Mouse (Mus musculus): ENCODE results near the gene Csnk1g1. TPM values are rescaled to one million over a fixed set of nuclear protein-coding genes. Genes with fewer than 3 reads are reported as not detected.

The Csnk1g1 gene
- total and polyA plus RNA-seq, 2 experiments = 1.6 to 5.3 TPM

DNA sequence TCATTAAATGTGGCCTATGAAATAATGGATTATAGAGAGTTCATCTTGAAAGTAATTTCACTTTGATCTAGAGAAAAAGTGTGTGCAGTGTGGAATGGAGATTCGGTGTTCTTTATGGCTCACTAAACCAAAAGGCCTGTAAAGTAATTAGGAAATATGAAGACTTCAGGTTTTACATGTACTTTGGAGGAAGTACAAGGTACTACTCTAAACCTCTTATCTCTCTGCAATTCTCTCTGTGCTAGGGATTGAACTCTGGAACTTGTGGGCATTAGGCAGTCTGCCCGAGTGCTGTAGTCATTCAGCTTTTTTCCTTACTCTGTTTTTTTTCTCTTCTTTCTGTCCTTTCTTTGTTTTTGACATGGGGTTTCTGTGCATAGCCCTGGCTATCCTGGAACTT, 11.7 kb upstream of the Csnk1g1 start:
- WGBS = 79% methylated on average over 2 of the region's 2 CpGs
- no peak for TF ChIP-seq POLR2A (IDR thresholded peaks at IDR 0.05; ENCODE audit: extremely low read depth, insufficient read depth, low read length)
- TF ChIP-seq CTCF (IDR thresholded peaks at IDR 0.05; ENCODE audit: low read depth, low read length) = no peak
- Histone ChIP-seq H3K27me3 (ENCODE audit: control insufficient read depth, insufficient read depth, low read length) (no peaks in the 10 kb centered on the region), H3K4me1 (ENCODE audit: control insufficient read depth, insufficient read depth, low read length) (no peaks in the 10 kb centered on the region), H3K27ac (replicated peaks; ENCODE audit: insufficient read depth, low read depth, low read length) (no peak overlapping the region), H3K4me3 (ENCODE audit: insufficient read depth, low read depth, low read length) (no peak overlapping the region), H3K79me2 (ENCODE audit: control insufficient read depth, insufficient read depth, low read length) (no peaks in the 10 kb centered on the region), H3K36me3 (ENCODE audit: control insufficient read depth, insufficient read depth, low read length) (no peaks in the 10 kb centered on the region), H3K9ac (ENCODE audit: low read depth, low read length) (no peak overlapping the region)
- DNase-seq (ENCODE audit: extremely low read depth, low read depth, low spot score) = peak; percentile 30

GRCm38 (mm10) chr9:65902879-65903278, 5.8 kb upstream of the Csnk1g1 start:
- DNase-seq (ENCODE audit: extremely low read depth, low read depth, low spot score) = no peak
- Histone ChIP-seq H3K4me3 (ENCODE audit: insufficient read depth, low read depth, low read length) (no peak overlapping the region), H3K9ac (ENCODE audit: low read depth, low read length) (no peak overlapping the region), H3K4me1 (ENCODE audit: control insufficient read depth, insufficient read depth, low read length) (peaks cover 1% of the 10 kb centered on the region; the same call in 1 of the 2 replicates), H3K27ac (replicated peaks; ENCODE audit: insufficient read depth, low read depth, low read length) (no peak overlapping the region), H3K79me2 (ENCODE audit: control insufficient read depth, insufficient read depth, low read length) (no peaks in the 10 kb centered on the region), H3K27me3 (ENCODE audit: control insufficient read depth, insufficient read depth, low read length) (no peaks in the 10 kb centered on the region), H3K36me3 (ENCODE audit: control insufficient read depth, insufficient read depth, low read length) (no peaks in the 10 kb centered on the region)
- WGBS = 81% methylated on average over 3 of the region's 3 CpGs
- no peak for TF ChIP-seq CTCF (IDR thresholded peaks at IDR 0.05; ENCODE audit: low read depth, low read length)
- TF ChIP-seq POLR2A (IDR thresholded peaks at IDR 0.05; ENCODE audit: extremely low read depth, insufficient read depth, low read length) = no peak

- DNase-seq (ENCODE audit: extremely low read depth, low read depth, low spot score) = peak; percentile 47
- TF ChIP-seq POLR2A (IDR thresholded peaks at IDR 0.05; ENCODE audit: extremely low read depth, insufficient read depth, low read length) (no peak), CTCF (IDR thresholded peaks at IDR 0.05; ENCODE audit: low read depth, low read length) (peak; percentile 25; the same call in 1 of the 2 replicates)
- Histone ChIP-seq H3K4me3 (ENCODE audit: insufficient read depth, low read depth, low read length) (no peak overlapping the region), H3K27me3 (ENCODE audit: control insufficient read depth, insufficient read depth, low read length) (no peaks in the 10 kb centered on the region), H3K27ac (replicated peaks; ENCODE audit: insufficient read depth, low read depth, low read length) (no peak overlapping the region), H3K36me3 (ENCODE audit: control insufficient read depth, insufficient read depth, low read length) (no peaks in the 10 kb centered on the region), H3K79me2 (ENCODE audit: control insufficient read depth, insufficient read depth, low read length) (no peaks in the 10 kb centered on the region), H3K9ac (ENCODE audit: low read depth, low read length) (no peak overlapping the region), H3K4me1 (ENCODE audit: control insufficient read depth, insufficient read depth, low read length) (peaks cover 2% of the 10 kb centered on the region; the same call in 1 of the 2 replicates)
Observed at GRCm38 (mm10) chr9:65903419-65903818, 5.3 kb upstream of the Csnk1g1 start.

- WGBS = 1% methylated on average over 33 of the region's 34 CpGs
- peaks cover 7% of the 10 kb centered on the region; the same call in 1 of the 2 replicates for H3K79me2 ChIP-seq (ENCODE audit: control insufficient read depth, insufficient read depth, low read length)
- no peak for TF ChIP-seq POLR2A (IDR thresholded peaks at IDR 0.05; ENCODE audit: extremely low read depth, insufficient read depth, low read length)
- TF ChIP-seq CTCF (IDR thresholded peaks at IDR 0.05; ENCODE audit: low read depth, low read length) = 0 out of 2 replicates have a peak, but pooled peaks have one; percentile 8
- no peaks in the 10 kb centered on the region for H3K36me3 ChIP-seq (ENCODE audit: control insufficient read depth, insufficient read depth, low read length)
- peak overlapping the region; percentile 68 for H3K4me3 ChIP-seq (ENCODE audit: insufficient read depth, low read depth, low read length)
- H3K27me3 ChIP-seq (ENCODE audit: control insufficient read depth, insufficient read depth, low read length) = no peaks in the 10 kb centered on the region
- peaks cover 2% of the 10 kb centered on the region; the same call in 1 of the 2 replicates for H3K4me1 ChIP-seq (ENCODE audit: control insufficient read depth, insufficient read depth, low read length)
- H3K9ac ChIP-seq (ENCODE audit: low read depth, low read length) = peak overlapping the region; percentile 78
- peak; percentile 34 for DNase-seq (ENCODE audit: extremely low read depth, low read depth, low spot score)
- peak overlapping the region; percentile 6; the same call in 1 of the 2 replicates for H3K27ac ChIP-seq (replicated peaks; ENCODE audit: insufficient read depth, low read depth, low read length)
Observed at GRCm38 (mm10) chr9:65909301-65909801, 627 bp downstream of the Csnk1g1 start.

DNA sequence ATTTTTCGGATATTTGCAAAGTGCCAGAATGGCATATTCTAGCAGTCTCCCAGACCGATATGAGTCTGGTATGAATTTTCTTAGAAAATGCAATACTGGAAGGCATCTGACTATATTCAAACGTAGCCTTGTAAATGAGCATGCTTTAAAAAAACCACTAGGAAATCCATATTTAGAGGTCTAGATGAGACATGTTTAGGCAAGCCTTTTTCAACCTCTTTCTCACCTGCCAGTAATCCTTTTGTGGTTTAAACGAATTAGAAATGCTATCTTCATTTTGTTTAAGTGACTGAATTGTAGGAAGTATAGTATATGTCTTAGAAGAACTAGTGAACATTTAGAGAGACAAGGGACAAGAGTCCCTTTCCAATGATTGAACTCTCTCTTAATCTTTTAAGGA, 1.1 kb downstream of the Csnk1g1 start:
- Histone ChIP-seq H3K27ac (replicated peaks; ENCODE audit: insufficient read depth, low read depth, low read length) (no peak overlapping the region; the same call in 1 of the 2 replicates), H3K4me3 (ENCODE audit: insufficient read depth, low read depth, low read length) (peak overlapping the region; percentile 68; the same call in 1 of the 2 replicates), H3K9ac (ENCODE audit: low read depth, low read length) (peak overlapping the region; percentile 78; the same call in 1 of the 2 replicates), H3K27me3 (ENCODE audit: control insufficient read depth, insufficient read depth, low read length) (no peaks in the 10 kb centered on the region), H3K36me3 (ENCODE audit: control insufficient read depth, insufficient read depth, low read length) (no peaks in the 10 kb centered on the region), H3K79me2 (ENCODE audit: control insufficient read depth, insufficient read depth, low read length) (peaks cover 7% of the 10 kb centered on the region; the same call in 1 of the 2 replicates), H3K4me1 (ENCODE audit: control insufficient read depth, insufficient read depth, low read length) (peaks cover 2% of the 10 kb centered on the region; the same call in 1 of the 2 replicates)
- WGBS = 5% methylated on average over 4 of the region's 4 CpGs
- TF ChIP-seq CTCF (IDR thresholded peaks at IDR 0.05; ENCODE audit: low read depth, low read length) = no peak
- no peak for TF ChIP-seq POLR2A (IDR thresholded peaks at IDR 0.05; ENCODE audit: extremely low read depth, insufficient read depth, low read length)
- no peak for DNase-seq (ENCODE audit: extremely low read depth, low read depth, low spot score)

- no peaks in the 10 kb centered on the region for H3K4me1 ChIP-seq (ENCODE audit: control insufficient read depth, insufficient read depth, low read length)
- H3K4me3 ChIP-seq (ENCODE audit: insufficient read depth, low read depth, low read length) = no peak overlapping the region
- 73% methylated on average over 2 of the region's 2 CpGs for WGBS
- TF ChIP-seq CTCF (IDR thresholded peaks at IDR 0.05; ENCODE audit: low read depth, low read length) (no peak), POLR2A (IDR thresholded peaks at IDR 0.05; ENCODE audit: extremely low read depth, insufficient read depth, low read length) (no peak)
- no peak overlapping the region for H3K27ac ChIP-seq (replicated peaks; ENCODE audit: insufficient read depth, low read depth, low read length)
- no peak overlapping the region for H3K9ac ChIP-seq (ENCODE audit: low read depth, low read length)
- peaks cover 17% of the 10 kb centered on the region; the same call in 1 of the 2 replicates for H3K79me2 ChIP-seq (ENCODE audit: control insufficient read depth, insufficient read depth, low read length)
- H3K27me3 ChIP-seq (ENCODE audit: control insufficient read depth, insufficient read depth, low read length) = no peaks in the 10 kb centered on the region
- H3K36me3 ChIP-seq (ENCODE audit: control insufficient read depth, insufficient read depth, low read length) = no peaks in the 10 kb centered on the region
- DNase-seq (ENCODE audit: extremely low read depth, low read depth, low spot score) = no peak
Observed at GRCm38 (mm10) chr9:65913976-65914375, 5.3 kb downstream of the Csnk1g1 start.
